In the genomic region with DNA sequence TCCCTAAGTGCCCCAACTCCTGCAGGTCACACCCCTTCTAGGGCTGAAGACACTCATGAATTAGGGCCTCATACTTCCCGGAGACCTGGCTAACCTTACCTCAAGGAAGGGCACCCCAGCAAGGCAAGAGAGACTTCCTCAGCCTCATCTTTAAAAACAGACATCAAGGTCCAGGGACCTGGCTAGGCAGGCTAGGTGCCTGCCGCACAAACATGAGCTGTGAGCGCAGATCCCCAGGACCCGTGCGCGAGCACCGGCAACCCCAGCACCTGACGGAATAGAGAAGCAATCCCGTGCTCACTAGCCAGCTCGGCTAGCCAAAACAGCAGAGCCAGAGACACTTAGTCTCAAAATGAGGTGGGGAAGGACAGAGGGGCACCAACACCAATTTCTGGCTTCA, we compare ENCODE assay signal across 10 mouse cellular contexts. TPM values are rescaled to one million over a fixed set of nuclear protein-coding genes. Genes with fewer than 3 reads are reported as not detected.
DNase-seq lines count a peak whose midpoint lies in the region; ATAC-seq lines count a peak whose summit lies in the region.
"Had no signal": no experiment of that assay in that cellular context is flagged by ENCODE, and none has a peak within 500 bp of the region (broad histone marks: within the 10 kb centered on the region; RNA-seq: fewer than 3 reads in every experiment).

No protein-coding gene starts in this region.

- H3K36me3 ChIP-seq in heart, embryonic 15.5 days, result no peaks in the 10 kb centered on the region
- H3K36me3 ChIP-seq in midbrain, embryonic 15.5 days (replicated peaks), result no peaks in the 10 kb centered on the region
- H3K36me3 ChIP-seq in midbrain, embryonic 10.5 days, result peaks cover 58% of the 10 kb centered on the region
- 0 out of 2 replicates have a peak, but pooled peaks cover 12% of the 10 kb centered on the region for H3K36me3 ChIP-seq in hindbrain, embryonic 12.5 days
- 0 out of 2 replicates have a peak, but pooled peaks cover 10% of the 10 kb centered on the region for H3K36me3 ChIP-seq in neural tube, embryonic 13.5 days

- no peak overlapping the region for H3K4me3 ChIP-seq in heart, embryonic 15.5 days
- no peak overlapping the region for H3K4me3 ChIP-seq in midbrain, embryonic 15.5 days
- H3K4me3 ChIP-seq in midbrain, embryonic 10.5 days, result no peak overlapping the region
- no peak overlapping the region for H3K4me3 ChIP-seq in hindbrain, embryonic 12.5 days
- no peak overlapping the region for H3K4me3 ChIP-seq in neural tube, embryonic 13.5 days

- intact Hi-C loops in heart, postnatal 25 days (cut with DNase I), result loop anchor here (5.0 kb wide), 2 partner anchors 37 to 62 kb away; no protein-coding TSS in a partner anchor

- H3K9me3 ChIP-seq in heart, embryonic 15.5 days (replicated peaks), result no peaks in the 10 kb centered on the region
- H3K9me3 ChIP-seq in midbrain, embryonic 15.5 days, result no peaks in the 10 kb centered on the region
- H3K9me3 ChIP-seq in midbrain, embryonic 10.5 days (replicated peaks), result no peaks in the 10 kb centered on the region
- H3K9me3 ChIP-seq in hindbrain, embryonic 12.5 days (replicated peaks), result no peaks in the 10 kb centered on the region
- H3K9me3 ChIP-seq in neural tube, embryonic 13.5 days, result no peaks in the 10 kb centered on the region

- H3K9ac ChIP-seq in heart, embryonic 15.5 days, result no peak overlapping the region
- H3K9ac ChIP-seq in midbrain, embryonic 15.5 days, result no peak overlapping the region
- peak overlapping the region; percentile 28; the same call in 1 of the 2 replicates for H3K9ac ChIP-seq in hindbrain, embryonic 12.5 days
- H3K9ac ChIP-seq in neural tube, embryonic 13.5 days, result peak overlapping the region; percentile 41

- no peaks in the 10 kb centered on the region for H3K27me3 ChIP-seq in heart, embryonic 15.5 days
- H3K27me3 ChIP-seq in midbrain, embryonic 15.5 days (replicated peaks), result no peaks in the 10 kb centered on the region
- no peaks in the 10 kb centered on the region for H3K27me3 ChIP-seq in midbrain, embryonic 10.5 days (ENCODE audit: low read depth, poor library complexity, severe bottlenecking)
- H3K27me3 ChIP-seq in hindbrain, embryonic 12.5 days, result no peaks in the 10 kb centered on the region
- no peaks in the 10 kb centered on the region for H3K27me3 ChIP-seq in neural tube, embryonic 13.5 days

- H3K4me2 ChIP-seq in heart, embryonic 15.5 days, result peak overlapping the region; percentile 89
- peak overlapping the region; percentile 13; the same call in 1 of the 2 replicates for H3K4me2 ChIP-seq in midbrain, embryonic 15.5 days
- H3K4me2 ChIP-seq in hindbrain, embryonic 12.5 days (replicated peaks), result no peak overlapping the region; the same call in 1 of the 2 replicates
- peak overlapping the region; percentile 100 for H3K4me2 ChIP-seq in neural tube, embryonic 13.5 days

- DNase-seq in heart, postnatal 25 days (ENCODE audit: low spot score), result no peak
- DNase-seq in midbrain, embryonic 10.5 days (ENCODE audit: low spot score), result no peak
- no peak for DNase-seq in urinary bladder, postnatal 14 days (ENCODE audit: low spot score)
- DNase-seq in layer of hippocampus, adult 18-20 months (ENCODE audit: low spot score in 2 of 2), result no peak
- DNase-seq: kidney, adult 8-10 months; thymus, postnatal 36 days had no signal

- peak overlapping the region; percentile 77; the same call in 1 of the 2 replicates for H3K27ac ChIP-seq in heart, embryonic 15.5 days
- H3K27ac ChIP-seq in midbrain, embryonic 15.5 days, result no peak overlapping the region
- H3K27ac ChIP-seq in midbrain, embryonic 10.5 days (replicated peaks), result no peak overlapping the region
- H3K27ac ChIP-seq in hindbrain, embryonic 12.5 days, result no peak overlapping the region; the same call in 1 of the 2 replicates
- no peak overlapping the region for H3K27ac ChIP-seq in neural tube, embryonic 13.5 days (replicated peaks)

- 73% methylated on average over 10 of the region's 10 CpGs for WGBS in heart, embryonic 15.5 days
- WGBS in midbrain, embryonic 15.5 days, result 74% methylated on average over 10 of the region's 10 CpGs
- 79% methylated on average over 10 of the region's 10 CpGs for WGBS in midbrain, embryonic 10.5 days
- WGBS in hindbrain, embryonic 12.5 days, result 74% methylated on average over 10 of the region's 10 CpGs
- 74% methylated on average over 10 of the region's 10 CpGs for WGBS in neural tube, embryonic 13.5 days

- peaks cover 94% of the 10 kb centered on the region for H3K4me1 ChIP-seq in heart, embryonic 15.5 days (replicated peaks)
- peaks cover 72% of the 10 kb centered on the region for H3K4me1 ChIP-seq in midbrain, embryonic 15.5 days
- H3K4me1 ChIP-seq in midbrain, embryonic 10.5 days, result peaks cover 74% of the 10 kb centered on the region
- peaks cover 71% of the 10 kb centered on the region for H3K4me1 ChIP-seq in hindbrain, embryonic 12.5 days
- peaks cover 86% of the 10 kb centered on the region for H3K4me1 ChIP-seq in neural tube, embryonic 13.5 days (replicated peaks)

- no peak for ATAC-seq in heart, embryonic 15.5 days (replicated peaks; ENCODE audit: insufficient number of reproducible peaks, insufficient read depth, low FRiP score, low read depth)
- no peak for ATAC-seq in midbrain, embryonic 15.5 days (replicated peaks)
- no peak for ATAC-seq in hindbrain, embryonic 12.5 days (ENCODE audit: low FRiP score)
- no peak for ATAC-seq in neural tube, embryonic 13.5 days (ENCODE audit: low read depth)

RNA-seq across cellular contexts. Expression of gene Ski, which starts 7.6 kb away (rescaled TPM):
- 11.0 and 13.6 TPM in 2 replicates for polyA plus RNA-seq in heart, embryonic 15.5 days (2015; fragmentation: Nextera tagmentation; extraction: Ambion mirVana)
- total RNA-seq in heart, postnatal 25 days (2021), result 10 to 100 TPM; 55.0 to 63.9 TPM
- polyA plus RNA-seq in midbrain, embryonic 15.5 days (2015; fragmentation: Nextera tagmentation; extraction: Ambion mirVana), result 10.1 and 10.8 TPM in 2 replicates
- 8.9 and 10.1 TPM in 2 replicates for polyA plus RNA-seq in midbrain, embryonic 10.5 days (2016; fragmentation: Nextera tagmentation; extraction: Ambion mirVana)
- 12.6 and 13.5 TPM in 2 replicates for polyA plus RNA-seq in hindbrain, embryonic 12.5 days (2016; fragmentation: Nextera tagmentation; extraction: Ambion mirVana)
- polyA plus RNA-seq in neural tube, embryonic 13.5 days (2015; fragmentation: Nextera tagmentation; extraction: Ambion mirVana), result 11.3 and 12.2 TPM in 2 replicates
- total RNA-seq in layer of hippocampus, adult 18-20 months (2021), result 100 to 1,000 TPM; 136 to 138 TPM

RNA-seq across cellular contexts. Expression of gene Faap20, which starts 34.8 kb away (rescaled TPM):
- 64.7 and 67.7 TPM in 2 replicates for polyA plus RNA-seq in heart, embryonic 15.5 days (2015; fragmentation: Nextera tagmentation; extraction: Ambion mirVana)
- total RNA-seq in heart, postnatal 25 days (2021), result 10 to 100 TPM; 13.5 to 15.5 TPM
- 78.5 and 87.4 TPM in 2 replicates for polyA plus RNA-seq in midbrain, embryonic 15.5 days (2015; fragmentation: Nextera tagmentation; extraction: Ambion mirVana)
- 118 and 120 TPM in 2 replicates for polyA plus RNA-seq in midbrain, embryonic 10.5 days (2016; fragmentation: Nextera tagmentation; extraction: Ambion mirVana)
- polyA plus RNA-seq in hindbrain, embryonic 12.5 days (2016; fragmentation: Nextera tagmentation; extraction: Ambion mirVana), result 90.8 and 98.6 TPM in 2 replicates
- 76.3 and 84.2 TPM in 2 replicates for polyA plus RNA-seq in neural tube, embryonic 13.5 days (2015; fragmentation: Nextera tagmentation; extraction: Ambion mirVana)
- total RNA-seq in layer of hippocampus, adult 18-20 months (2021), result 10 to 100 TPM; 27.5 to 31.8 TPM

Comparison
In these comparisons a context has a peak if more than half of its experiments do, and no peak if none do; other contexts are left out.
1. H3K9ac ChIP-seq: peak in hindbrain, embryonic 12.5 days (single experiment) and neural tube, embryonic 13.5 days (single experiment); none in heart, embryonic 15.5 days (single experiment) and midbrain, embryonic 15.5 days (single experiment).